Mouse (Mus musculus) ES-Bruce4 (cell line): ENCODE measurements around the gene Itga9.

ENCODE experiments used
- CTCF ChIP-seq: IDR thresholded peaks from one replicate; pipeline ENCODE4 v1.8.1; 2011; ENCODE audit warnings: low read depth, low read length
- EP300 ChIP-seq: IDR thresholded peaks from 2 replicates; pipeline ENCODE4 v1.6.1; 2011; ENCODE audit warnings: low read depth, low read length; ENCODE audit not compliant: insufficient read depth
- POLR2A ChIP-seq: IDR thresholded peaks from one replicate; pipeline ENCODE4 v1.8.1; 2011; ENCODE audit warnings: low read length; ENCODE audit not compliant: insufficient read depth

- TF ChIP-seq EP300 (no peak), POLR2A (no peak), CTCF (no peak)
Observed at GRCm38 (mm10) chr9:118684343-118684742, 77.9 kb downstream of the Itga9 start.
